23 mouse cellular contexts compared by ENCODE assay signal in the genomic region with DNA sequence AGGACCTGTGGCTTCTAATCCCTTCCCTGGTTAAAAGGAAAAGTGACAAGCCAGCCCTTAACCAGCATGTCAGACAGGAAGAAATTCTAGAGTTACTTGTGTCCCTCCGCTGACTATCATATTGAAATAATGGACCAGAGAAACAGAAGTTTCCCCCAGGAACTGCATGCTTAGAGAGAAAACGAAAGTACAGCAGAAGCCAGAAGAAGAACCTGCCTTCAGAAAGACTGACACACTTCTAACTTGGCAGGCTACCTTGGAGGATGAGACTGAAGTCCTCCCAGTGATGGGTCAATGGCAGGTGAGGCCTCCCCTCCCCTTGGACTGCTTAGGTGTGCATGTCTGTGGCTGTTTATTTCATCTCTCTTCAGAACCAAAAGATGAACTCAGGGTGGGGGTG.
DNase-seq lines count a peak whose midpoint lies in the region; ATAC-seq and TF ChIP-seq lines count a peak whose summit lies in the region.
"Had no signal": no experiment of that assay in that cellular context is flagged by ENCODE, and none has a peak within 500 bp of the region (broad histone marks: within the 10 kb centered on the region; RNA-seq: fewer than 3 reads in every experiment).

No protein-coding gene starts in this region.

- H3K79me2 ChIP-seq in myocyte (ENCODE audit: control insufficient read depth, insufficient read depth) = no peaks in the 10 kb centered on the region

- peak; percentile 18 for DNase-seq in 3T3-L1 (ENCODE audit: low read depth, low spot score)
- DNase-seq in lung, postnatal 0 days (ENCODE audit: low spot score) = no peak
- no peak for DNase-seq in left cerebral cortex, postnatal 14 days (ENCODE audit: low spot score in 2 of 2)
- DNase-seq: adrenal gland, postnatal 14 days; cerebellum, adult 11-12 months; cerebellum, adult 9-11 months; gastrocnemius, postnatal 25 days; heart, adult 2 months; heart, postnatal 10 days; kidney, adult 11 months; kidney, postnatal 14 days; left cerebral cortex, postnatal 4 days; liver, embryonic 13.5 days; lung, adult 2 months; lung, postnatal 14 days had no signal

- H3K4me3 ChIP-seq in myocyte = no peak overlapping the region
- no peak overlapping the region for H3K4me3 ChIP-seq in lung, postnatal 0 days (ENCODE audit: low read depth, low read length)
- no peak overlapping the region for H3K4me3 ChIP-seq in forebrain, embryonic 12.5 days (replicated peaks)
- H3K4me3 ChIP-seq: erythroblast, embryonic 14.5 days; heart, adult 2 months; heart, embryonic 13.5 days; liver, embryonic 13.5 days; midbrain, embryonic 13.5 days had no signal

- WGBS in lung, postnatal 0 days = 81% methylated on average over 2 of the region's 2 CpGs
- WGBS in forebrain, embryonic 12.5 days = 82% methylated on average over 2 of the region's 2 CpGs

- intact Hi-C loops in left cerebral cortex, postnatal 14 days (cut with DNase I) = no loop called here

- TF ChIP-seq CTCF in lung, postnatal 0 days (IDR thresholded peaks at IDR 0.05) = no peak

- H3ac ChIP-seq in myocyte (ENCODE audit: control insufficient read depth, insufficient read length) = no peak overlapping the region

- no peak for TF ChIP-seq POLR2A in myocyte (IDR thresholded peaks at IDR 0.05; ENCODE audit: insufficient read length, low read depth)

- no peaks in the 10 kb centered on the region for H3K36me3 ChIP-seq in myocyte (ENCODE audit: control insufficient read depth, insufficient read depth)
- no peaks in the 10 kb centered on the region for H3K36me3 ChIP-seq in lung, postnatal 0 days (ENCODE audit: insufficient read depth, low read length)
- H3K36me3 ChIP-seq in forebrain, embryonic 12.5 days (replicated peaks) = no peaks in the 10 kb centered on the region
- H3K36me3 ChIP-seq: heart, embryonic 13.5 days; liver, embryonic 13.5 days; midbrain, embryonic 13.5 days had no signal

- no peaks in the 10 kb centered on the region for H3K9me3 ChIP-seq in lung, postnatal 0 days (ENCODE audit: low read length)
- H3K9me3 ChIP-seq in forebrain, embryonic 12.5 days = no peaks in the 10 kb centered on the region
- H3K9me3 ChIP-seq: heart, embryonic 13.5 days; liver, embryonic 13.5 days; midbrain, embryonic 13.5 days had no signal

- H3K9ac ChIP-seq in lung, postnatal 0 days (replicated peaks; ENCODE audit: low read depth) = no peak overlapping the region
- no peak overlapping the region for H3K9ac ChIP-seq in forebrain, embryonic 12.5 days
- H3K9ac ChIP-seq: heart, embryonic 13.5 days; hindbrain, embryonic 14.5 days; liver, embryonic 13.5 days; midbrain, embryonic 13.5 days had no signal

- H3K27ac ChIP-seq in lung, postnatal 0 days (ENCODE audit: low read length) = no peak overlapping the region
- no peak overlapping the region for H3K27ac ChIP-seq in forebrain, embryonic 12.5 days
- H3K27ac ChIP-seq: heart, adult 2 months; heart, embryonic 13.5 days; hindbrain, embryonic 14.5 days; liver, embryonic 13.5 days; midbrain, embryonic 13.5 days had no signal

- TF ChIP-seq EP300 in lung, postnatal 0 days (IDR thresholded peaks at IDR 0.05) = no peak

- H3K4me1 ChIP-seq in lung, postnatal 0 days (ENCODE audit: insufficient read depth, low read depth, low read length) = no peaks in the 10 kb centered on the region
- H3K4me1 ChIP-seq in forebrain, embryonic 12.5 days = no peaks in the 10 kb centered on the region
- H3K4me1 ChIP-seq: heart, embryonic 13.5 days; liver, embryonic 13.5 days; midbrain, embryonic 13.5 days had no signal

- peak; percentile 40 for ATAC-seq in activated CD4-positive, CD25-positive, alpha-beta regulatory T cell, adult 4 months
- peak; percentile 60 for ATAC-seq in inflammation-experienced regulatory T-cells, adult 6 months
- ATAC-seq in lung, postnatal 0 days = no peak
- no peak for ATAC-seq in forebrain, embryonic 12.5 days (ENCODE audit: low FRiP score)
- ATAC-seq: midbrain, embryonic 13.5 days had no signal

- peak overlapping the region; percentile 50 for H3K4me2 ChIP-seq in myocyte (ENCODE audit: low read depth)
- no peak overlapping the region for H3K4me2 ChIP-seq in lung, postnatal 0 days (replicated peaks; ENCODE audit: low read depth, low read length)
- no peak overlapping the region for H3K4me2 ChIP-seq in forebrain, embryonic 12.5 days
- H3K4me2 ChIP-seq: heart, embryonic 13.5 days; hindbrain, embryonic 14.5 days; liver, embryonic 13.5 days; midbrain, embryonic 13.5 days had no signal

- no peaks in the 10 kb centered on the region for H3K27me3 ChIP-seq in myocyte (ENCODE audit: control insufficient read depth, insufficient read depth, insufficient read length)
- no peaks in the 10 kb centered on the region for H3K27me3 ChIP-seq in lung, postnatal 0 days (replicated peaks; ENCODE audit: insufficient read depth, low read length)
- H3K27me3 ChIP-seq in forebrain, embryonic 12.5 days = no peaks in the 10 kb centered on the region
- H3K27me3 ChIP-seq: heart, embryonic 13.5 days; liver, embryonic 13.5 days; midbrain, embryonic 13.5 days had no signal

TF ChIP-seq in myocyte, 11 proteins besides CTCF, POLR2A, EP300 and RAD21:
- no peak for TF ChIP-seq TCF3 (IDR thresholded peaks at IDR 0.05; ENCODE audit: insufficient read length, low read depth)
- no peak for TF ChIP-seq CEBPB (IDR thresholded peaks at IDR 0.05; ENCODE audit: insufficient read depth, poor library complexity, severe bottlenecking)
- no peak for TF ChIP-seq TCF12 (IDR thresholded peaks at IDR 0.05; ENCODE audit: insufficient read depth, poor library complexity, severe bottlenecking)
- TF ChIP-seq REST (IDR thresholded peaks at IDR 0.05; ENCODE audit: insufficient read depth, insufficient read length) = no peak
- TF ChIP-seq MAX (IDR thresholded peaks at IDR 0.05; ENCODE audit: low read depth) = no peak
- no peak for TF ChIP-seq MYOD1 (IDR thresholded peaks at IDR 0.05; ENCODE audit: control insufficient read depth in 1 of 3, insufficient read length in 2 of 3, low read depth in 2 of 3)
- no peak for TF ChIP-seq SRF (IDR thresholded peaks at IDR 0.05; ENCODE audit: control insufficient read depth, insufficient read length, low read depth)
TF ChIP-seq in myocyte: peak in this region for 0.

Comparison
In these comparisons a context has a peak if more than half of its experiments do, and no peak if none do; other contexts are left out.
1. ATAC-seq: peak in activated CD4-positive, CD25-positive, alpha-beta regulatory T cell, adult 4 months (single experiment) and inflammation-experienced regulatory T-cells, adult 6 months (single experiment); none in lung, postnatal 0 days (single experiment) and forebrain, embryonic 12.5 days (single experiment).